ENCODE assay signal across 8 mouse cellular contexts in genomic region chr1:93401191-93402052, GRCm38 (mm10). TPM values are rescaled to one million over a fixed set of nuclear protein-coding genes. Genes with fewer than 3 reads are reported as not detected.
DNase-seq lines count a peak whose midpoint lies in the region; ATAC-seq lines count a peak whose summit lies in the region.

No protein-coding gene starts in this region.

- 23% methylated on average over 38 of the region's 38 CpGs for WGBS in forebrain, embryonic 10.5 days
- 24% methylated on average over 38 of the region's 38 CpGs for WGBS in forebrain, embryonic 15.5 days
- WGBS in forebrain, embryonic 12.5 days = 30% methylated on average over 38 of the region's 38 CpGs
- WGBS in limb, embryonic 10.5 days = 15% methylated on average over 38 of the region's 38 CpGs
- WGBS in midbrain, embryonic 11.5 days = 21% methylated on average over 38 of the region's 38 CpGs

- H3K4me3 ChIP-seq in forebrain, embryonic 10.5 days = peak overlapping the region; percentile 42
- no peak overlapping the region for H3K4me3 ChIP-seq in forebrain, embryonic 15.5 days
- peak overlapping the region; percentile 15 for H3K4me3 ChIP-seq in forebrain, embryonic 12.5 days (replicated peaks)
- peak overlapping the region; percentile 50 for H3K4me3 ChIP-seq in limb, embryonic 10.5 days
- H3K4me3 ChIP-seq in midbrain, embryonic 11.5 days (ENCODE audit: low read depth, low read length) = no peak overlapping the region

- peaks cover 27% of the 10 kb centered on the region for H3K27me3 ChIP-seq in forebrain, embryonic 10.5 days (ENCODE audit: poor library complexity, severe bottlenecking)
- H3K27me3 ChIP-seq in forebrain, embryonic 15.5 days = no peaks in the 10 kb centered on the region
- H3K27me3 ChIP-seq in forebrain, embryonic 12.5 days = peaks cover 9% of the 10 kb centered on the region
- H3K27me3 ChIP-seq in limb, embryonic 10.5 days (ENCODE audit: low read depth, poor library complexity, severe bottlenecking) = peaks cover 10% of the 10 kb centered on the region
- no peaks in the 10 kb centered on the region for H3K27me3 ChIP-seq in midbrain, embryonic 11.5 days (ENCODE audit: control insufficient read depth, insufficient read depth, low read length)

- H3K4me1 ChIP-seq in forebrain, embryonic 10.5 days = peaks cover 11% of the 10 kb centered on the region
- H3K4me1 ChIP-seq in forebrain, embryonic 15.5 days = no peaks in the 10 kb centered on the region
- no peaks in the 10 kb centered on the region; the same call in 1 of the 2 replicates for H3K4me1 ChIP-seq in forebrain, embryonic 12.5 days
- H3K4me1 ChIP-seq in limb, embryonic 10.5 days = peaks cover 13% of the 10 kb centered on the region
- no peaks in the 10 kb centered on the region for H3K4me1 ChIP-seq in midbrain, embryonic 11.5 days (ENCODE audit: control insufficient read depth, insufficient read depth, low read length)

- no peak for ATAC-seq in forebrain, embryonic 15.5 days (replicated peaks)
- no peak for ATAC-seq in forebrain, embryonic 12.5 days (ENCODE audit: low FRiP score)
- peak; percentile 24; the same call in 1 of the 2 replicates for ATAC-seq in midbrain, embryonic 11.5 days (ENCODE audit: low FRiP score)

- no peak overlapping the region for H3K9ac ChIP-seq in forebrain, embryonic 15.5 days (replicated peaks)
- H3K9ac ChIP-seq in forebrain, embryonic 12.5 days = 0 out of 2 replicates have a peak overlapping the region, but pooled peaks have one; percentile 29
- H3K9ac ChIP-seq in midbrain, embryonic 11.5 days (ENCODE audit: low read length) = no peak overlapping the region

- H3K27ac ChIP-seq in forebrain, embryonic 10.5 days = peak overlapping the region; percentile 21; the same call in 1 of the 2 replicates
- H3K27ac ChIP-seq in forebrain, embryonic 15.5 days (replicated peaks) = no peak overlapping the region
- H3K27ac ChIP-seq in forebrain, embryonic 12.5 days = no peak overlapping the region
- peak overlapping the region; percentile 28; the same call in 1 of the 2 replicates for H3K27ac ChIP-seq in limb, embryonic 10.5 days
- H3K27ac ChIP-seq in midbrain, embryonic 11.5 days (ENCODE audit: low read depth, low read length) = no peak overlapping the region

- no peak overlapping the region; the same call in 1 of the 2 replicates for H3K4me2 ChIP-seq in forebrain, embryonic 15.5 days (replicated peaks)
- peak overlapping the region; percentile 44 for H3K4me2 ChIP-seq in forebrain, embryonic 12.5 days
- peak overlapping the region; percentile 27 for H3K4me2 ChIP-seq in midbrain, embryonic 11.5 days

- DNase-seq in forebrain, embryonic 10.5 days (ENCODE audit: extremely low spot score, low spot score) = no peak
- peak; percentile 45 for DNase-seq in CD4-positive helper T cell, adult 2 months (ENCODE audit: low read depth, low spot score)
- peak; percentile 57 for DNase-seq in limb, embryonic 10.5 days (ENCODE audit: low spot score)
- DNase-seq in midbrain, embryonic 11.5 days (ENCODE audit: low spot score, missing footprints) = peak; percentile 79
- DNase-seq in testis, postnatal 14 days (ENCODE audit: low spot score) = peak; percentile 17
- no peak for DNase-seq in c-Kit-positive CD71-positive TER-119-positive erythroid progenitor cells, embryonic 14.5 days (ENCODE audit: low spot score)

- H3K36me3 ChIP-seq in forebrain, embryonic 10.5 days (replicated peaks) = peaks cover 12% of the 10 kb centered on the region
- H3K36me3 ChIP-seq in forebrain, embryonic 15.5 days = 0 out of 2 replicates have a peak, but pooled peaks cover 4% of the 10 kb centered on the region
- H3K36me3 ChIP-seq in forebrain, embryonic 12.5 days (replicated peaks) = peaks cover 12% of the 10 kb centered on the region
- peaks cover 12% of the 10 kb centered on the region for H3K36me3 ChIP-seq in limb, embryonic 10.5 days
- no peaks in the 10 kb centered on the region for H3K36me3 ChIP-seq in midbrain, embryonic 11.5 days (ENCODE audit: control insufficient read depth, insufficient read depth, low read length)

- H3K9me3 ChIP-seq in forebrain, embryonic 10.5 days = no peaks in the 10 kb centered on the region
- no peaks in the 10 kb centered on the region for H3K9me3 ChIP-seq in forebrain, embryonic 15.5 days
- H3K9me3 ChIP-seq in forebrain, embryonic 12.5 days = no peaks in the 10 kb centered on the region
- H3K9me3 ChIP-seq in limb, embryonic 10.5 days (replicated peaks) = no peaks in the 10 kb centered on the region
- H3K9me3 ChIP-seq in midbrain, embryonic 11.5 days (ENCODE audit: control insufficient read depth, low read length) = no peaks in the 10 kb centered on the region

RNA-seq across cellular contexts. Expression of gene Ano7, which starts 27.7 kb away (rescaled TPM):
- 0.06 TPM in 1 of 2 replicates, not detected in the other for polyA plus RNA-seq in forebrain, embryonic 10.5 days (2016; fragmentation: Nextera tagmentation; extraction: Ambion mirVana)
- 0.18 TPM in 2 replicates for polyA plus RNA-seq in forebrain, embryonic 15.5 days (2015; fragmentation: Nextera tagmentation; extraction: Ambion mirVana)
- 0.05 TPM in 1 of 2 replicates, not detected in the other for polyA plus RNA-seq in forebrain, embryonic 12.5 days (2016; fragmentation: Nextera tagmentation; extraction: Ambion mirVana)
- polyA plus RNA-seq in limb, embryonic 10.5 days (2016; fragmentation: Nextera tagmentation; extraction: Ambion mirVana) = 0.13 and 0.40 TPM in 2 replicates
- polyA plus RNA-seq in midbrain, embryonic 11.5 days (2014; fragmentation: Nextera tagmentation; extraction: Ambion mirVana) = 0.31 TPM in 1 of 2 replicates, not detected in the other

RNA-seq across cellular contexts. Expression of gene Pask, which starts 58.1 kb away (rescaled TPM):
- polyA plus RNA-seq in forebrain, embryonic 10.5 days (2016; fragmentation: Nextera tagmentation; extraction: Ambion mirVana) = 32.7 and 36.5 TPM in 2 replicates
- polyA plus RNA-seq in forebrain, embryonic 15.5 days (2015; fragmentation: Nextera tagmentation; extraction: Ambion mirVana) = 10.2 and 11.3 TPM in 2 replicates
- polyA plus RNA-seq in forebrain, embryonic 12.5 days (2016; fragmentation: Nextera tagmentation; extraction: Ambion mirVana) = 24.9 and 25.4 TPM in 2 replicates
- 29.0 and 34.7 TPM in 2 replicates for polyA plus RNA-seq in limb, embryonic 10.5 days (2016; fragmentation: Nextera tagmentation; extraction: Ambion mirVana)
- polyA plus RNA-seq in midbrain, embryonic 11.5 days (2014; fragmentation: Nextera tagmentation; extraction: Ambion mirVana) = 15.0 and 16.0 TPM in 2 replicates

RNA-seq across cellular contexts. Expression of gene Ppp1r7, which starts 58.8 kb away (rescaled TPM):
- polyA plus RNA-seq in forebrain, embryonic 10.5 days (2016; fragmentation: Nextera tagmentation; extraction: Ambion mirVana) = 84.7 and 93.2 TPM in 2 replicates
- polyA plus RNA-seq in forebrain, embryonic 15.5 days (2015; fragmentation: Nextera tagmentation; extraction: Ambion mirVana) = 56.2 and 57.5 TPM in 2 replicates
- 88.6 and 93.5 TPM in 2 replicates for polyA plus RNA-seq in forebrain, embryonic 12.5 days (2016; fragmentation: Nextera tagmentation; extraction: Ambion mirVana)
- polyA plus RNA-seq in limb, embryonic 10.5 days (2016; fragmentation: Nextera tagmentation; extraction: Ambion mirVana) = 77.2 and 88.0 TPM in 2 replicates
- polyA plus RNA-seq in midbrain, embryonic 11.5 days (2014; fragmentation: Nextera tagmentation; extraction: Ambion mirVana) = 88.5 and 94.8 TPM in 2 replicates

Comparison
In these comparisons a context has a peak if more than half of its experiments do, and no peak if none do; other contexts are left out.
1. H3K27ac ChIP-seq: peak in forebrain, embryonic 10.5 days (single experiment) and limb, embryonic 10.5 days (single experiment); none in forebrain, embryonic 15.5 days (single experiment), forebrain, embryonic 12.5 days (single experiment) and midbrain, embryonic 11.5 days (single experiment).
2. H3K4me3 ChIP-seq: peak in forebrain, embryonic 10.5 days (single experiment), forebrain, embryonic 12.5 days (single experiment) and limb, embryonic 10.5 days (single experiment); none in forebrain, embryonic 15.5 days (single experiment) and midbrain, embryonic 11.5 days (single experiment).
3. DNase-seq: peak in CD4-positive helper T cell, adult 2 months (single experiment), limb, embryonic 10.5 days (single experiment), midbrain, embryonic 11.5 days (single experiment) and testis, postnatal 14 days (single experiment); none in forebrain, embryonic 10.5 days (single experiment) and c-Kit-positive CD71-positive TER-119-positive erythroid progenitor cells, embryonic 14.5 days (single experiment).